Mouse (Mus musculus) MEL (cell line): ENCODE measurements around the gene Sptssa. TPM values are rescaled to one million over a fixed set of nuclear protein-coding genes. Genes with fewer than 3 reads are reported as not detected.

Source experiments
- DNase-seq: peaks from one replicate; pipeline ENCODE4 v3.0.0; 2011; ENCODE audit warnings: low read depth, low spot score
- H3K27ac ChIP-seq: 2 replicates; pipeline ENCODE4 v1.5.1; 2012; ENCODE audit warnings: low read depth, mild to moderate bottlenecking, control low read depth, low read length, moderate library complexity; ENCODE audit not compliant: control insufficient read depth
- H3K27me3 ChIP-seq, 2 experiments: fragments of 150-350 bp in 1 of 2; sonication (generic) in 1 of 2; 2 replicates each; pipeline ENCODE4 v1.6.1; 2012; ENCODE audit warnings: low read length in 2 of 2, mild to moderate bottlenecking in 2 of 2, improper control_type of control experiment in 1 of 2, moderate library complexity in 1 of 2; ENCODE audit not compliant: insufficient read depth in 2 of 2, control insufficient read depth in 1 of 2
- H3K36me3 ChIP-seq, 2 experiments: 2 replicates each; pipeline ENCODE4 v1.6.1; 2012 to 2014; ENCODE audit warnings: low read length in 2 of 2, improper control_type of control experiment in 1 of 2, inconsistent platforms in 1 of 2, mild to moderate bottlenecking in 1 of 2; ENCODE audit not compliant: insufficient read depth in 2 of 2, control insufficient read depth in 1 of 2
- H3K4me1 ChIP-seq, 2 experiments: fragments of 150-350 bp in 1 of 2; sonication (generic) in 1 of 2; 2 replicates each; pipeline ENCODE4 v1.6.1; 2012; ENCODE audit warnings: low read length in 2 of 2, improper control_type of control experiment in 1 of 2, mild to moderate bottlenecking in 1 of 2; ENCODE audit not compliant: insufficient read depth in 2 of 2, control insufficient read depth in 1 of 2
- H3K4me3 ChIP-seq, 2 experiments: fragments of 150-350 bp in 1 of 2; sonication (generic) in 1 of 2; 2 replicates each; pipeline ENCODE4 v1.5.1; 2012; ENCODE audit warnings: low read depth in 2 of 2, low read length in 2 of 2, mild to moderate bottlenecking in 2 of 2, moderate library complexity in 2 of 2, control low read depth in 1 of 2, improper control_type of control experiment in 1 of 2; ENCODE audit not compliant: control insufficient read depth in 1 of 2, insufficient read depth in 1 of 2
- H3K79me2 ChIP-seq: 2 replicates; pipeline ENCODE4 v1.6.1; 2012; ENCODE audit warnings: mild to moderate bottlenecking, low read length, moderate library complexity; ENCODE audit not compliant: control insufficient read depth, poor library complexity, insufficient read depth
- H3K9ac ChIP-seq: 2 replicates; pipeline ENCODE4 v1.6.1; 2012; ENCODE audit warnings: low read depth, mild to moderate bottlenecking, control low read depth, low read length, moderate library complexity; ENCODE audit not compliant: control insufficient read depth, poor library complexity, severe bottlenecking
- H3K9me3 ChIP-seq: fragments of 150-350 bp; sonication (generic); replicated peaks from 2 replicates; pipeline ENCODE4 v1.6.1; 2012; ENCODE audit warnings: mild to moderate bottlenecking, low read length, improper control_type of control experiment, moderate library complexity; ENCODE audit not compliant: insufficient read depth
- CTCF ChIP-seq, 3 experiments: IDR thresholded peaks in 2 of 3; conservative IDR thresholded peaks in 1 of 3; 2 replicates each; pipeline ENCODE4 v1.5.1; 2011 to 2012; ENCODE audit warnings: low read length in 3 of 3, low read depth in 2 of 3, mild to moderate bottlenecking in 2 of 3, improper control_type of control experiment in 1 of 3, inconsistent platforms in 1 of 3, mixed read lengths in 1 of 3, moderate library complexity in 1 of 3; ENCODE audit not compliant: control insufficient read depth in 1 of 3, insufficient read depth in 1 of 3, poor library complexity in 1 of 3, severe bottlenecking in 1 of 3
- E2F4 ChIP-seq: IDR thresholded peaks from 2 replicates; pipeline ENCODE4 v1.6.1; 2011; ENCODE audit warnings: low read depth, low read length, improper control_type of control experiment, borderline replicate concordance
- EP300 ChIP-seq, 2 experiments: IDR thresholded peaks; 2 replicates each; pipeline ENCODE4 v1.6.1; 2011; ENCODE audit warnings: improper control_type of control experiment in 2 of 2, low read length in 2 of 2, low read depth in 1 of 2, mild to moderate bottlenecking in 1 of 2
- GABPA ChIP-seq: IDR thresholded peaks from 2 replicates; pipeline ENCODE4 v1.6.1; 2012; ENCODE audit warnings: low read depth, mild to moderate bottlenecking, inconsistent platforms, low read length, improper control_type of control experiment, moderate library complexity
- JUND ChIP-seq: IDR thresholded peaks from 2 replicates; pipeline ENCODE4 v1.6.1; 2011; ENCODE audit warnings: low read depth, mild to moderate bottlenecking, improper control_type of control experiment, low read length
- KAT2A ChIP-seq: conservative IDR thresholded peaks from 2 replicates; pipeline ENCODE4 v1.6.1; 2012; ENCODE audit warnings: low read depth, low read length, improper control_type of control experiment, inconsistent platforms
- MAFK ChIP-seq: IDR thresholded peaks from 2 replicates; pipeline ENCODE4 v1.6.1; 2011; ENCODE audit warnings: low read depth, mild to moderate bottlenecking, low read length, improper control_type of control experiment, borderline replicate concordance
- MAZ ChIP-seq: IDR thresholded peaks from 2 replicates; pipeline ENCODE4 v1.6.1; 2012; ENCODE audit warnings: low read depth, mild to moderate bottlenecking, inconsistent platforms, low read length, improper control_type of control experiment
- MEF2A ChIP-seq: IDR thresholded peaks from 2 replicates; pipeline ENCODE4 v1.6.1; 2014; ENCODE audit warnings: low read depth, mild to moderate bottlenecking, inconsistent platforms, low read length, improper control_type of control experiment; ENCODE audit not compliant: poor library complexity, insufficient replicate concordance, severe bottlenecking; ENCODE audit errors: extremely low read depth
- NRF1 ChIP-seq: IDR thresholded peaks from 2 replicates; pipeline ENCODE4 v1.6.1; 2014; ENCODE audit warnings: low read depth, mild to moderate bottlenecking, inconsistent platforms, low read length, improper control_type of control experiment, moderate library complexity; ENCODE audit not compliant: poor library complexity, insufficient read depth, severe bottlenecking
- POLR2AphosphoS5 ChIP-seq: IDR thresholded peaks from 2 replicates; pipeline ENCODE4 v1.6.1; 2012; ENCODE audit warnings: low read depth, borderline replicate concordance, mild to moderate bottlenecking, inconsistent platforms, low read length, moderate library complexity, mixed read lengths
- RCOR1 ChIP-seq: IDR thresholded peaks from 2 replicates; pipeline ENCODE4 v1.6.1; 2012; ENCODE audit warnings: low read depth, mild to moderate bottlenecking, inconsistent platforms, low read length, improper control_type of control experiment
- SIN3A ChIP-seq: IDR thresholded peaks from 2 replicates; pipeline ENCODE4 v1.6.1; 2012; ENCODE audit warnings: low read length, improper control_type of control experiment, inconsistent platforms
- SMC3 ChIP-seq: IDR thresholded peaks from 2 replicates; pipeline ENCODE4 v1.6.1; 2011; ENCODE audit warnings: low read depth, low read length, improper control_type of control experiment
- TCF12 ChIP-seq: IDR thresholded peaks from 2 replicates; pipeline ENCODE4 v1.6.1; 2014; ENCODE audit warnings: low read depth, mild to moderate bottlenecking, inconsistent platforms, low read length, improper control_type of control experiment, moderate library complexity
- USF1 ChIP-seq: IDR thresholded peaks from 2 replicates; pipeline ENCODE4 v1.6.1; 2014; ENCODE audit warnings: low read depth, mild to moderate bottlenecking, inconsistent platforms, low read length, improper control_type of control experiment, moderate library complexity
- USF2 ChIP-seq, 2 experiments: IDR thresholded peaks; 2 replicates each; pipeline ENCODE4 v1.6.1; 2011 to 2012; ENCODE audit warnings: improper control_type of control experiment in 2 of 2, low read length in 2 of 2, borderline replicate concordance in 1 of 2, inconsistent platforms in 1 of 2, low read depth in 1 of 2, mild to moderate bottlenecking in 1 of 2; ENCODE audit not compliant: insufficient read depth in 1 of 2
- ZKSCAN1 ChIP-seq: IDR thresholded peaks from 2 replicates; pipeline ENCODE4 v1.6.1; 2012; ENCODE audit warnings: low read depth, mild to moderate bottlenecking, inconsistent platforms, low read length, improper control_type of control experiment, moderate library complexity
- ZNF384 ChIP-seq: IDR thresholded peaks from 2 replicates; pipeline ENCODE4 v1.6.1; 2012; ENCODE audit warnings: low read depth, mild to moderate bottlenecking, inconsistent platforms, low read length, improper control_type of control experiment
- polyA plus RNA-seq, 2 experiments: library from polyadenylated mRNA; stranded (reverse) in 1 of 2; unstranded in 1 of 2; fragments of >175 nt in 1 of 2; fragments of >200 nt in 1 of 2; gene quantifications; 2 replicates each; pipeline versions ENCODE4 v1.2.1 to v1.2.4; 2012; ENCODE audit warnings: low replicate concordance in 2 of 2, low read depth in 1 of 2; ENCODE audit not compliant: insufficient read length in 2 of 2, insufficient read depth in 1 of 2, missing spikeins in 1 of 2
- total RNA-seq: library from RNA; depleted of rRNA; stranded (reverse); fragments of 300-350 nt; gene quantifications from 2 replicates; pipeline ENCODE4 v1.2.3, GENCODE M21; 2012

Sptssa gene
- total and polyA plus RNA-seq, 3 experiments = 58.1 to 166 TPM; not detected in 1

- H3K36me3 ChIP-seq = peaks cover 3 to 9% of the 10 kb centered on the region in 2 experiments
- no peak for TF ChIP-seq MAFK
- no peak for TF ChIP-seq MAZ
- no peak for TF ChIP-seq RCOR1
- no peak for TF ChIP-seq KAT2A
- no peak for TF ChIP-seq CTCF (IDR thresholded peaks at IDR 0.05 in 2 of 3, conservative IDR thresholded peaks at IDR 0.05 in 1 of 3; ENCODE audit: control insufficient read depth in 1 of 3, insufficient read depth in 1 of 3, low read depth in 2 of 3, low read length in 3 of 3, poor library complexity in 1 of 3, severe bottlenecking in 1 of 3)
- no peak for TF ChIP-seq ZNF384
- no peak for TF ChIP-seq EP300 (IDR thresholded peaks at IDR 0.05; ENCODE audit: low read depth in 1 of 2, low read length in 2 of 2)
- no peak for TF ChIP-seq USF2 (IDR thresholded peaks at IDR 0.05; ENCODE audit: borderline replicate concordance in 1 of 2, insufficient read depth in 1 of 2, low read depth in 1 of 2, low read length in 2 of 2)
- no peaks in the 10 kb centered on the region for H3K27me3 ChIP-seq
- peaks cover 6 to 14% of the 10 kb centered on the region in 2 experiments; a peak in 3 of 4 replicates for H3K4me1 ChIP-seq
- H3K9me3 ChIP-seq = no peaks in the 10 kb centered on the region
- H3K9ac ChIP-seq = no peak overlapping the region
- no peak overlapping the region for H3K27ac ChIP-seq
- H3K79me2 ChIP-seq = no peaks in the 10 kb centered on the region
- DNase-seq = no peak
- H3K4me3 ChIP-seq = no peak overlapping the region
Observed at GRCm38 (mm10) chr12:54641374-54641773, 15.0 kb downstream of the Sptssa start.

- no peak for TF ChIP-seq E2F4
- TF ChIP-seq ZKSCAN1 = no peak
- no peak for TF ChIP-seq JUND
- TF ChIP-seq MEF2A = no peak
- no peak for TF ChIP-seq USF1
- TF ChIP-seq, all 39 proteins: peak for 0
- DNase-seq = no peak
- Histone ChIP-seq H3K27me3 (no peaks in the 10 kb centered on the region), H3K9ac (no peak overlapping the region), H3K36me3 (peaks cover 2 to 9% of the 10 kb centered on the region in 2 experiments), H3K4me3 (no peak overlapping the region), H3K9me3 (no peaks in the 10 kb centered on the region), H3K4me1 (peaks cover 6 to 14% of the 10 kb centered on the region in 2 experiments; a peak in 3 of 4 replicates), H3K79me2 (no peaks in the 10 kb centered on the region), H3K27ac (no peak overlapping the region)
Observed at GRCm38 (mm10) chr12:54640259-54640658, 16.1 kb downstream of the Sptssa start.

DNA sequence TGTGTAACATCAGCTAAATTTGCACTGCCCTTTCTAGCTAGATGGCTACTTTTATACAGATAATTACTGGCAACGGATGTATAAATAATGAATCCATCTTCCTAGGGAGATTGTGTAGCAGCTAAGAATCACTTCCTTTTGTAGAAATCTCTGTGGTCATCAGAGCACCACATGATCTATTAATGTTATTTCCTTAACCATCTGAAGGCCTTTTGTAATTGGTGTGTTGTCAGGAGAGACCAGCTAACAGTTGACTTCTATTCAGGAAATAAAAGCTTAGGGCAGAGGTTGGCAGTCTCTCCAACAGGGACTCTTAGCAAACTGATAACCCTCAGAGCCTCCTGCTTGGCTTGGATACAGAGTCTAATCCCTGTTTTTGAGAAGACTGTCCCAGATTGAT lies 19.3 kb downstream of the Sptssa start:
- H3K27ac ChIP-seq = no peak overlapping the region
- TF ChIP-seq NRF1 (no peak), CTCF (IDR thresholded peaks at IDR 0.05 in 2 of 3, conservative IDR thresholded peaks at IDR 0.05 in 1 of 3; ENCODE audit: control insufficient read depth in 1 of 3, insufficient read depth in 1 of 3, low read depth in 2 of 3, low read length in 3 of 3, poor library complexity in 1 of 3, severe bottlenecking in 1 of 3) (no peak), KAT2A (no peak), POLR2AphosphoS5 (no peak), MAFK (no peak), ZNF384 (no peak), GABPA (no peak), TCF12 (no peak), SMC3 (no peak), SIN3A (no peak)

More for the DNA sequence above, 19.3 kb downstream of the Sptssa start:
- Histone ChIP-seq H3K9ac (no peak overlapping the region), H3K36me3 (no peaks in the 10 kb centered on the region), H3K4me3 (no peak overlapping the region), H3K9me3 (no peaks in the 10 kb centered on the region), H3K79me2 (no peaks in the 10 kb centered on the region), H3K27me3 (no peaks in the 10 kb centered on the region), H3K4me1 (no peaks in the 10 kb centered on the region)
- DNase-seq = no peak
